Mouse (Mus musculus) hindbrain, embryonic 10.5 days (tissue): Measurements from ENCODE around the gene Il12b. TPM values are rescaled to one million over a fixed set of nuclear protein-coding genes. Genes with fewer than 3 reads are reported as not detected.

Experiments
- DNase-seq: peaks from one replicate; pipeline ENCODE4 v3.0.0-alpha.2; 2017; ENCODE audit warnings: low spot score
- H3K27ac ChIP-seq: fragments of 300-500 bp; sonication (generic); 2 replicates; pipeline ENCODE4 v1.5.1; 2016; ENCODE audit warnings: mild to moderate bottlenecking, moderate library complexity
- H3K27me3 ChIP-seq: fragments of 300-500 bp; sonication (generic); 2 replicates; pipeline ENCODE4 v1.6.1; 2016; ENCODE audit warnings: mild to moderate bottlenecking; ENCODE audit not compliant: poor library complexity, insufficient read depth, severe bottlenecking
- H3K36me3 ChIP-seq: fragments of 300-500 bp; sonication (generic); 2 replicates; pipeline ENCODE4 v1.6.1; 2016; ENCODE audit warnings: mild to moderate bottlenecking, moderate library complexity
- H3K4me1 ChIP-seq: fragments of 300-500 bp; sonication (generic); replicated peaks from 2 replicates; pipeline ENCODE4 v1.6.1; 2016; ENCODE audit warnings: mild to moderate bottlenecking
- H3K4me3 ChIP-seq: fragments of 300-500 bp; sonication (generic); 2 replicates; pipeline ENCODE4 v1.5.1; 2016; ENCODE audit warnings: mild to moderate bottlenecking, moderate library complexity
- H3K9me3 ChIP-seq: fragments of 300-500 bp; sonication (generic); 2 replicates; pipeline ENCODE4 v1.6.1; 2016; ENCODE audit warnings: mild to moderate bottlenecking, moderate library complexity
- whole genome bisulfite sequencing: fragments of 180-500 bp; shearing (Covaris S2); methylation state at CpG from one replicate; pipeline ENCODE4 v1.1.7; 2016; 5-methylcytosine and 5-hydroxymethylcytosine counted together
- polyA plus RNA-seq: library from polyadenylated mRNA; unstranded; fragments of >200 nt; fragmentation: Nextera tagmentation; extraction: Ambion mirVana; gene quantifications from 2 replicates; pipeline ENCODE4 v1.2.1, GENCODE M21; 2016

Il12b gene
- polyA plus RNA-seq, 1 experiment from 2014 or later: not detected

GRCm38 (mm10) chr11:44397551-44397950 lies 2.3 kb upstream of the Il12b start:
- Histone ChIP-seq H3K9me3 (no peaks in the 10 kb centered on the region), H3K4me3 (no peak overlapping the region), H3K36me3 (no peaks in the 10 kb centered on the region), H3K27me3 (no peaks in the 10 kb centered on the region), H3K27ac (no peak overlapping the region), H3K4me1 (peaks cover 5% of the 10 kb centered on the region; the same call in 1 of the 2 replicates)
- DNase-seq: no peak
- 84% methylated on average over 3 of the region's 3 CpGs for WGBS

DNA sequence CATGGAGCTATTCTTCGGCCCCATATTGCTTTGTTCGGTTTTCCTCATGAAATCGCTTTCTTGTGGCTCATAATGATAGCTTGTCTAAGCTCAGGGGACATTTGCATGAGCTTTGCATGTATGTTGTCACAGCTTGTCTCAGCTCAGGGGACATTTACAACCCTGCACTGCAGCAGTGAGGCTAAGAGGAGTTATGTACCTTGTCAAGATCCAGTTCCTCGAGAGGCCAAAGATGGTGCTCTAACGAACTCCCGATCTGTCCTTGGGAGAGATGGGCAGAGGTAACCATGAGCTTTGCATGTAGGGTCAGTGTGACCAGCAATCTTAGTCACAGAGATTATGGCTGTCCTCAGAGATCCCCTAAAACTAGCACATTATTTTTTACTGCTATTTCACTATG lies 1.5 kb upstream of the Il12b start:
- no peak for DNase-seq
- WGBS: 74% methylated on average over 6 of the region's 6 CpGs
- no peaks in the 10 kb centered on the region for H3K36me3 ChIP-seq
- H3K27ac ChIP-seq: peak overlapping the region; percentile 79; the same call in 1 of the 2 replicates
- peaks cover 5% of the 10 kb centered on the region; the same call in 1 of the 2 replicates for H3K4me1 ChIP-seq
- no peaks in the 10 kb centered on the region for H3K27me3 ChIP-seq
- H3K9me3 ChIP-seq: no peaks in the 10 kb centered on the region
- H3K4me3 ChIP-seq: 0 out of 2 replicates have a peak overlapping the region, but pooled peaks have one; percentile 52

- H3K9me3 ChIP-seq: no peaks in the 10 kb centered on the region
- peaks cover 5% of the 10 kb centered on the region; the same call in 1 of the 2 replicates for H3K4me1 ChIP-seq
- H3K27me3 ChIP-seq: no peaks in the 10 kb centered on the region
- DNase-seq: peak; percentile 89
- H3K36me3 ChIP-seq: no peaks in the 10 kb centered on the region
- H3K27ac ChIP-seq: peak overlapping the region; percentile 79
- 2% methylated on average over 20 of the region's 20 CpGs for WGBS
- H3K4me3 ChIP-seq: peak overlapping the region; percentile 52
These were observed 1.1 kb upstream of the Il12b start for GRCm38 (mm10) chr11:44398782-44399225.

DNA sequence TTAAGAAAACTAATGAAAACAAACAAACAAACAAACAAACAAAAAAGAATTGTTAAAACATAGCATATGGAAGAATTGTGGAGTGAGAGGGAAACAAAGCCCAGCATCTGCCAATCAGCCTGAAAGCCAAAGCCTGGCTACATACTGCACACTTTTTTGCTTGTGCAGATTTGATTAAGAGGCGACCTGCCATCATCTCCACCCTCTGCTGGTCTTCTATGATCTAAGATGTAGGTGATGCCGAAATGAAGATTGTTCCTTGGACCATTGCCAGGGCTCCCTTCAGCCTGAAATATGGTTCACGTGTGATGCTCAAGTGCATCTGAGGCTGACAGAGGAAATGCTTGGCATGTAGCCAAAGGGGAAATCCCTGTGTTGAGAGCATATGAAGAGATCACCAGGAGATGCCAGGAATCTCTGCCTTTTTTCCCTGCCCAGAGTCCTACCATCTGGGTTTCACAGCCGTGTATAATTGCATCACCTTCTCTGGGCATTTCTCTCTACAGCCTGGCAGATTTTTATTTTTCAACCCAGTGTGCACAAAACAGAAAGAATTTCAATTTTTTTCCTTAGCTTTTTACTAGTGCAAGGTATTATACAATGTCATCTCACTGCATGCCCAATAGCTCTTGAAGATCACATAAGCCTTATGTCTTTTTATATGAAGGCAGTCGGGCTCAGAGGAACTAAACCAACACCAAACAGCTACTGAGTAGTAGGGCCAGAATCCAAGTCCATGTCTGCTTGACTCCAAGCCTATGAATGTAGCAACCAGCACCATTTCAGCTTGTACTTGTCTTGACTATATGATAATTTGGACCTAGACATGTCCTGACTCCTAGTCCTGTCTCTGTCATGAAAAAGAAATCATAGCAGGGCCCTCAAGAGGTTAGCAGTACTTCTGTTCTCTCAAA lies 2.0 kb downstream of the Il12b start:
- Histone ChIP-seq H3K4me1 (peaks cover 5% of the 10 kb centered on the region; the same call in 1 of the 2 replicates), H3K9me3 (no peaks in the 10 kb centered on the region), H3K27me3 (no peaks in the 10 kb centered on the region), H3K27ac (no peak overlapping the region), H3K36me3 (no peaks in the 10 kb centered on the region), H3K4me3 (no peak overlapping the region)
- no peak for DNase-seq
- 79% methylated on average over 5 of the region's 5 CpGs for WGBS

- Histone ChIP-seq H3K9me3 (no peaks in the 10 kb centered on the region), H3K27ac (no peak overlapping the region), H3K4me3 (no peak overlapping the region), H3K36me3 (no peaks in the 10 kb centered on the region), H3K4me1 (no peaks in the 10 kb centered on the region), H3K27me3 (no peaks in the 10 kb centered on the region)
- no peak for DNase-seq
- 92% methylated on average over 4 of the region's 4 CpGs for WGBS
These were observed 5.2 kb downstream of the Il12b start for GRCm38 (mm10) chr11:44405113-44405512.

DNA sequence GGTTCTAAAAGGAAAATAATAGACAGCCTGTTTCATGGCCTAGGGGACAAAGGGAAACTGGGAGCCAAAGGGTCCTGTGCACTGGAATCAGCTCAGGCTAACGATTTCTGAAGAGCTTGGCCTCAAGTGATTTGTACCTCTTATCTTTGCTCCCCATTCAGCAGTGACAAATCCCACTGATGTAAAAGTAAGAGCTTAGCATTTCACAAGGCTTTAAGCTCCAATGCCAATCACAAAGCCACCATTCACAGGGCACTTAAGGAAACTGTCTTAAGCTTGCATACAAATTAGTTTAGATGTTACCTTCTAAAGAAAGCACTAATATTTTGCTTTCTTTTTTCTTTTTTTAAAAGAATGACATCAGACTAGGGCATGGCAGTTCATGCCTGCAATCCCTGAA lies 6.1 kb downstream of the Il12b start:
- H3K4me3 ChIP-seq: no peak overlapping the region
- DNase-seq: no peak
- no peaks in the 10 kb centered on the region for H3K27me3 ChIP-seq
- H3K27ac ChIP-seq: no peak overlapping the region
- WGBS: 22% methylated on average over 1 of the region's 1 CpGs
- no peaks in the 10 kb centered on the region for H3K36me3 ChIP-seq
- no peaks in the 10 kb centered on the region for H3K4me1 ChIP-seq
- no peaks in the 10 kb centered on the region for H3K9me3 ChIP-seq

- Histone ChIP-seq H3K27ac (no peak overlapping the region), H3K4me1 (no peaks in the 10 kb centered on the region), H3K36me3 (no peaks in the 10 kb centered on the region), H3K4me3 (no peak overlapping the region), H3K9me3 (no peaks in the 10 kb centered on the region), H3K27me3 (no peaks in the 10 kb centered on the region)
- no peak for DNase-seq
- WGBS: 78% methylated on average over 5 of the region's 5 CpGs
These were observed 6.6 kb downstream of the Il12b start for GRCm38 (mm10) chr11:44406457-44406856.

- Histone ChIP-seq H3K27me3 (no peaks in the 10 kb centered on the region), H3K27ac (no peak overlapping the region), H3K9me3 (no peaks in the 10 kb centered on the region), H3K4me3 (no peak overlapping the region), H3K4me1 (no peaks in the 10 kb centered on the region), H3K36me3 (no peaks in the 10 kb centered on the region)
- DNase-seq: no peak
- WGBS: 37% methylated on average over 5 of the region's 5 CpGs
These were observed 8.8 kb downstream of the Il12b start for GRCm38 (mm10) chr11:44408626-44409025.

DNA sequence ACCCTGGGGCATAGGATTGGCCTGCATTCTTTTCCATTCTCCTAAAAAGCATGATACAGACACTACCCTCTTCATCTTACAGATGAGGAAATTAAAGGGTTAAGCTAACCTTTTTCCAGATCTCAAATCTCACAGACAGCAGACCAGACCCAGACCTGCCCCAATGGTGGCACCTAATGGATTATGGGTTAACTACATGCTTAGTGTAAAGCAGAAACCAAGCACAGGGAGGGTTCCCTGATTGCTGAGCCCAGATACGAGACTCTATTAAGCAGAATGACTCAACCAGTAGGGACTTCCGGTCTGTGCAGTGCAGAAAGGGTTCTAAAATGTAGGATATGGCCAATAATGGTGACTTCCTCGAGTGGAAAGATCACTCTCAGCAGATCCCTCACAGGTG lies 10.6 kb downstream of the Il12b start:
- H3K4me3 ChIP-seq: no peak overlapping the region
- no peaks in the 10 kb centered on the region for H3K27me3 ChIP-seq
- no peaks in the 10 kb centered on the region for H3K36me3 ChIP-seq
- 66% methylated on average over 3 of the region's 3 CpGs for WGBS
- no peaks in the 10 kb centered on the region for H3K4me1 ChIP-seq
- no peaks in the 10 kb centered on the region for H3K9me3 ChIP-seq
- no peak for DNase-seq
- H3K27ac ChIP-seq: no peak overlapping the region

GRCm38 (mm10) chr11:44412276-44412675 lies 12.4 kb downstream of the Il12b start:
- H3K27ac ChIP-seq: no peak overlapping the region
- no peaks in the 10 kb centered on the region for H3K4me1 ChIP-seq
- WGBS: 89% methylated on average over 8 of the region's 8 CpGs
- no peaks in the 10 kb centered on the region for H3K27me3 ChIP-seq
- no peaks in the 10 kb centered on the region for H3K9me3 ChIP-seq
- no peaks in the 10 kb centered on the region for H3K36me3 ChIP-seq
- H3K4me3 ChIP-seq: no peak overlapping the region
- DNase-seq: no peak

GRCm38 (mm10) chr11:44413371-44413770 lies 13.5 kb downstream of the Il12b start:
- no peak overlapping the region for H3K27ac ChIP-seq
- H3K9me3 ChIP-seq: no peaks in the 10 kb centered on the region
- WGBS: 83% methylated on average over 3 of the region's 3 CpGs
- no peaks in the 10 kb centered on the region for H3K4me1 ChIP-seq
- DNase-seq: no peak
- no peaks in the 10 kb centered on the region for H3K36me3 ChIP-seq
- no peak overlapping the region for H3K4me3 ChIP-seq
- no peaks in the 10 kb centered on the region for H3K27me3 ChIP-seq

GRCm38 (mm10) chr11:44414605-44415004 lies 14.7 kb downstream of the Il12b start:
- 85% methylated on average over 3 of the region's 3 CpGs for WGBS
- Histone ChIP-seq H3K4me3 (no peak overlapping the region), H3K36me3 (no peaks in the 10 kb centered on the region), H3K9me3 (no peaks in the 10 kb centered on the region), H3K27ac (no peak overlapping the region), H3K4me1 (no peaks in the 10 kb centered on the region), H3K27me3 (no peaks in the 10 kb centered on the region)
- DNase-seq: no peak

GRCm38 (mm10) chr11:44417403-44417802 lies 17.5 kb downstream of the Il12b start:
- 67% methylated on average over 1 of the region's 1 CpGs for WGBS
- Histone ChIP-seq H3K27ac (no peak overlapping the region), H3K27me3 (no peaks in the 10 kb centered on the region), H3K4me1 (no peaks in the 10 kb centered on the region), H3K4me3 (no peak overlapping the region), H3K36me3 (no peaks in the 10 kb centered on the region), H3K9me3 (no peaks in the 10 kb centered on the region)
- no peak for DNase-seq
